Mouse (Mus musculus): ENCODE data around the gene Foxl1. TPM values are rescaled to one million over a fixed set of nuclear protein-coding genes. Genes with fewer than 3 reads are reported as not detected.

Foxl1 gene
- total and polyA plus RNA-seq, 3 experiments, result 0.04 TPM; not detected in 2

GRCm38 (mm10) chr8:121162413-121162812 is 34.7 kb downstream of the Foxl1 start:
- 0 out of 4 replicates have a peak, but pooled peaks cover 0 to 2% of the 10 kb centered on the region in 2 experiments for H3K4me1 ChIP-seq (ENCODE audit: control insufficient read depth in 1 of 2, insufficient read depth in 2 of 2)

GRCm38 (mm10) chr8:121162906-121163695 is 35.4 kb downstream of the Foxl1 start:
- dilution Hi-C loops (cut with MboI; ENCODE audit: extremely low pct_ligation_motif_present, extremely low pct_unique_long_range_greater_than_20kb, low sequenced_read_pairs), result no loop called here
- Histone ChIP-seq H3K4me3 (replicated peaks in 1 of 3; ENCODE audit: low read depth in 2 of 3, low read length in 2 of 3, poor library complexity in 1 of 3) (no peak overlapping the region), H3K27ac (ENCODE audit: insufficient read depth, low read depth) (no peak overlapping the region), H3K27me3 (replicated peaks) (peaks cover 97% of the 10 kb centered on the region), H3K9me3 (replicated peaks; ENCODE audit: low read length) (no peaks in the 10 kb centered on the region), H3K36me3 (replicated peaks in 1 of 2; ENCODE audit: control insufficient read depth in 1 of 2, insufficient read depth in 1 of 2, low read length in 1 of 2) (no peaks in the 10 kb centered on the region), H3K9ac (ENCODE audit: insufficient read depth, low read depth) (no peak overlapping the region), H3K4me1 (ENCODE audit: control insufficient read depth in 1 of 2, insufficient read depth in 2 of 2) (0 out of 4 replicates have a peak, but pooled peaks cover 0 to 2% of the 10 kb centered on the region in 2 experiments), H3K4me2 (ENCODE audit: insufficient read depth, low read depth, poor library complexity, severe bottlenecking) (no peak overlapping the region), H3K79me2 (replicated peaks; ENCODE audit: control insufficient read depth, extremely low read depth, insufficient read depth, poor library complexity, severe bottlenecking) (no peaks in the 10 kb centered on the region)
- no peak for DNase-seq (ENCODE audit: extremely low read depth)
- TF ChIP-seq TCF12 (IDR thresholded peaks at IDR 0.05; ENCODE audit: low read depth, low read length), result no peak
- TF ChIP-seq ZKSCAN1 (IDR thresholded peaks at IDR 0.05; ENCODE audit: borderline replicate concordance, low read depth, low read length), result no peak
- TF ChIP-seq NELFE (IDR thresholded peaks at IDR 0.05; ENCODE audit: low read depth, low read length), result no peak
- TF ChIP-seq POLR2AphosphoS2 (IDR thresholded peaks at IDR 0.05; ENCODE audit: low read depth, low read length), result no peak
- TF ChIP-seq USF2 (conservative IDR thresholded peaks at IDR 0.05; ENCODE audit: low read depth, low read length), result no peak
- TF ChIP-seq ZC3H11A (IDR thresholded peaks at IDR 0.05; ENCODE audit: low read depth, low read length), result no peak
- in situ Hi-C loops (cut with MboI; ENCODE audit: low pct_ligation_motif_present, low pct_unique_long_range_greater_than_20kb, low sequenced_read_pairs), result no loop called here

More at GRCm38 (mm10) chr8:121162413-121162812, 34.7 kb downstream of the Foxl1 start:
- no peak overlapping the region for H3K4me3 ChIP-seq (replicated peaks in 1 of 3; ENCODE audit: low read depth in 2 of 3, low read length in 2 of 3, poor library complexity in 1 of 3)
- H3K79me2 ChIP-seq (replicated peaks; ENCODE audit: control insufficient read depth, extremely low read depth, insufficient read depth, poor library complexity, severe bottlenecking), result no peaks in the 10 kb centered on the region
- in situ Hi-C loops (cut with MboI; ENCODE audit: low pct_ligation_motif_present, low pct_unique_long_range_greater_than_20kb, low sequenced_read_pairs), result no loop called here
- no peak overlapping the region for H3K4me2 ChIP-seq (ENCODE audit: insufficient read depth, low read depth, poor library complexity, severe bottlenecking)
- H3K27ac ChIP-seq (ENCODE audit: insufficient read depth, low read depth), result no peak overlapping the region
- no peak for TF ChIP-seq TBP (conservative IDR thresholded peaks at IDR 0.05; ENCODE audit: low read depth, low read length)
- TF ChIP-seq E2F4 (IDR thresholded peaks at IDR 0.05; ENCODE audit: insufficient replicate concordance, low read depth, low read length), result no peak
- no peak for TF ChIP-seq ZKSCAN1 (IDR thresholded peaks at IDR 0.05; ENCODE audit: borderline replicate concordance, low read depth, low read length)
- no peak for TF ChIP-seq POLR2AphosphoS2 (IDR thresholded peaks at IDR 0.05; ENCODE audit: low read depth, low read length)
- TF ChIP-seq ZC3H11A (IDR thresholded peaks at IDR 0.05; ENCODE audit: low read depth, low read length), result no peak
- TF ChIP-seq JUND (conservative IDR thresholded peaks at IDR 0.05; ENCODE audit: low read depth, low read length), result no peak
- TF ChIP-seq ELF1 (IDR thresholded peaks at IDR 0.05; ENCODE audit: low read depth, low read length), result no peak
- TF ChIP-seq TCF12 (IDR thresholded peaks at IDR 0.05; ENCODE audit: low read depth, low read length), result no peak
- TF ChIP-seq UBTF (IDR thresholded peaks at IDR 0.05; ENCODE audit: low read depth, low read length), result no peak
- TF ChIP-seq GABPA (IDR thresholded peaks at IDR 0.05; ENCODE audit: insufficient replicate concordance, low read depth, low read length), result no peak
- TF ChIP-seq USF2 (conservative IDR thresholded peaks at IDR 0.05; ENCODE audit: low read depth, low read length), result no peak
- no peak for TF ChIP-seq CTCF (conservative IDR thresholded peaks at IDR 0.05 in 1 of 2, IDR thresholded peaks at IDR 0.05 in 1 of 2; ENCODE audit: low read depth in 2 of 2, low read length in 2 of 2)
- no peak for TF ChIP-seq SMC3 (IDR thresholded peaks at IDR 0.05; ENCODE audit: low read depth, low read length)
- DNase-seq (ENCODE audit: extremely low read depth), result no peak
- H3K9ac ChIP-seq (ENCODE audit: insufficient read depth, low read depth), result no peak overlapping the region
- H3K27me3 ChIP-seq (replicated peaks), result peaks cover 97% of the 10 kb centered on the region
- H3K36me3 ChIP-seq (replicated peaks in 1 of 2; ENCODE audit: control insufficient read depth in 1 of 2, insufficient read depth in 1 of 2, low read length in 1 of 2), result no peaks in the 10 kb centered on the region
- H3K9me3 ChIP-seq (replicated peaks; ENCODE audit: low read length), result no peaks in the 10 kb centered on the region
- dilution Hi-C loops (cut with MboI; ENCODE audit: extremely low pct_ligation_motif_present, extremely low pct_unique_long_range_greater_than_20kb, low sequenced_read_pairs), result no loop called here

Measured in CH12.LX (cell line).